Mouse (Mus musculus): ENCODE measurements around the gene Btbd35f20. TPM values are rescaled to one million over a fixed set of nuclear protein-coding genes. Genes with fewer than 3 reads are reported as not detected.

Gene Btbd35f20
- not detected in 2 replicates for polyA plus RNA-seq (2012; rRNA removed)

GRCm38 (mm10) chrX:4291145-4291544 is at the start of gene Btbd35f20:
Gene Btbd35f20, minus strand, starts transcription at chrX:4291245.

Other genes with a start within 250 kb of the Btbd35f20 start
- not detected in 2 replicates for gene Btbd35f28, start 94.7 kb downstream of the Btbd35f20 start, polyA plus RNA-seq (2012; rRNA removed)
- gene Btbd35f17, start 79.4 kb upstream of the Btbd35f20 start, polyA plus RNA-seq (2012; rRNA removed) = not detected in 2 replicates

All from colon, adult 2 months (tissue).